Mouse (Mus musculus): ENCODE data around the gene Prdm1. TPM values are rescaled to one million over a fixed set of nuclear protein-coding genes. Genes with fewer than 3 reads are reported as not detected.

The Prdm1 gene
- polyA plus RNA-seq, 2 experiments from 2014 or later: 16.5 to 19.8 TPM

DNA sequence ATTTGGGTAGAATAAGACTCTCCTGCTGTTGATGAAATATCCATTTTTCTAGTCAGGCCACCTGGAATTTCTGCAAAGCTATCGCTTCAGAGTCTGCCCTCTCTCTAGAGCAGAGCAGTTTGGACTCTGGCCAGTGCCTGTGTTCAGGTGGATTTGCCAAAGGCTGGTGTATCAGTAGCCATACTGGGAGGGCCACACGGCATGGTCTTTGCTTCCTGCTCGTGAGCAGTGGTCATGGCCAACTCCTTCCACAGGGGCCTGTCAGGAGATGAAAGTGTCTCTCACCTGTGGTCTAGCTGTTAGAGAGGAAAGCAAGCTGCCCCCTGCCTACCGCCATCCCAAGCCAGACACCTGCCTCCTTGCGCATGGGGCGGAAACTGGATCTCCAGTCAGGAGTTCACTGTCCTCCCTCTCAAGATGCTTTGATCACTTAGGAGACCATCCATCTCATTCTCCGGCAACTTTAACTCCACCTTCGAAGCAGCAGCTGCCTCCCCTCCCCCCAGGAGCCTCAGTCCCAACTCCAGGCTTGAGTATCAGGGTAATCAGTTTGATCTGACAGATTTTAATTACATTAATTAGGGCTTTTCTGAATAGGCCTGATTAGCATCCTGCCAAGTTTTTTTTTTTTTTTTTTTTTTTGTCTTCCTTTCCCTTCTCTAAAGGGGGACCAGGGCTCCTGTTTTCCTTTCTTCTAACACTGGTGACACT, 35.3 kb downstream of the Prdm1 start:
- ATAC-seq: no peak

DNA sequence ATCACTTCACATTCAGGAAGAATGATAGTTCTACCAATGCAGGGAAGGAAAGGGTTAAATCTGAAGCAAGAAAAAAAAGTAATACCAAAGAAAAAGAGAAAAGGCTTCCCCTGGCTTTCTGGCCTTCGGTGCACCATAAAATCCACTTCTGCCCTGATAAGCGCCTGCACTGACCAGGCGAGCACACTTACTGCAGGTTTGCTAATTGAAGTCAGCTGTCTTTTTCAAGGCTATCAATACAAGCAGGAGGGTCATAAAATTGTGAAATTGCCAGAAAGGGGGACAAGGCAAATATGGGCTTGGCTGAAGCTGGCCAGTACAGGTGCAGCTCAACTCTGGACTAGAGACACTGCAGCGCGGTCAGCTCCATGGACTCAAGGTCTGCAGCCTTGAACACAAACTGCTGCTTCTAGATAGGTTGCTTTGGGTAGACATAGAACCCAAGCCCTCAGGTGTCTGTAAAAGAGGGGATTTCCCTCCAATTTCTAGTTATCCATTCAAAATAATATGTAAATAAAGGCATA, 37.3 kb downstream of the Prdm1 start:
- no peak for ATAC-seq

DNA sequence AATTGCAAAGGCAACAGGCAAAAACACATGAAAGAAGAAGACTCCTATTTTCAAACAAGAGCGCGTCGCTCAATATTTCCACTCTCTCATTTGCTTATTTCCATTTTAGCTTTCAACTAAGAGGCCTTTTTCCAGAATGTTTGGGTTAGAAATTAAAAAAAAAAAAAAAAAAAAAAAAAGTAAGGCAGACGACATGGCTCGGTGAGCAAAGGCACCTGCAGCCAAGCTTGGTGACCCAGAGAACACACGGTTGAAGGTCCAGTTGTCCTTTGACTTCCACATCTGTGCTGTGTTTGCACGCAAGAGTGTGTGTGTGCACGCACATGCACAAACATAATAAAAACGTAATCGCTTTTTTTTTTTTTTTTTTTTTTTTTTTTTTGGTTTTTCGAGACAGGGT, 41.2 kb downstream of the Prdm1 start:
- no peak for ATAC-seq

DNA sequence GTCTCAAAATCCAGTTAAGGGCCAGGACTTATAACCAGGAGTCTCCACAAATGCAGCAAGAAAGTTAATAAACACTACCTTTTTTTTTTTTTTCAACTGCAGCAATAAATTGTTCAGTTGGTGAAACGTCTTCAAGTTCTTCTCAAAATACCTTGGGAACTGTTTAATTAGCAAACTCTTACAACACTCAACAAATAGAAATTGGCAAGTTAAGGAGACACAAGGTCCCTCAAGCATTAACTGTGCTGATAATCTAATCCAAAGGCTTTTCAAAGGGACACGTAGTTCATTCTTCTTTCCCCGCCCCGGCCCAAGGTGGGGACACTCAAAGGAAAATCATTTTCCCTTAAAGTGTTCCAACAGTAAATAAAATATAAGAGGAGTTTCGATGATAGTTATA, 44.2 kb downstream of the Prdm1 start:
- ATAC-seq: no peak

DNA sequence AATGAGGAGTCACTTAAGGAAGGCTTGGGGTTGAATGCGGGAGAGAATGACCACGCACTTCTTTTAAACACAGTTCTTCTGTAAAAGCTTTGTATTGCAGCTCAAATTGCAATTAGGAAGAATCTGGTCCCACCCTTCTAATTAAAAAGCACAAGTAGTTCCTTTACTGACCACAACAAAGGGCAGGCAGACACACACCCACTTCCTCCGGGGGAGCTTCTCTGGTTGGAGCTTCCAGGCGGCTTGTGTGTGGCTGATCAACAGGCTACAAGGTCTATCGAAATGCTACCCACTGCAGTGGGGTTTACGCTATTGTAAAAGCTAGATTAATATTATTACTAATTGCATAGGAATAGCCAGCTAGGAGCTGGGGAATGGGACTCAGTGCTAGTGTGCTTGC, 45.2 kb downstream of the Prdm1 start:
- ATAC-seq: peak; percentile 99

DNA sequence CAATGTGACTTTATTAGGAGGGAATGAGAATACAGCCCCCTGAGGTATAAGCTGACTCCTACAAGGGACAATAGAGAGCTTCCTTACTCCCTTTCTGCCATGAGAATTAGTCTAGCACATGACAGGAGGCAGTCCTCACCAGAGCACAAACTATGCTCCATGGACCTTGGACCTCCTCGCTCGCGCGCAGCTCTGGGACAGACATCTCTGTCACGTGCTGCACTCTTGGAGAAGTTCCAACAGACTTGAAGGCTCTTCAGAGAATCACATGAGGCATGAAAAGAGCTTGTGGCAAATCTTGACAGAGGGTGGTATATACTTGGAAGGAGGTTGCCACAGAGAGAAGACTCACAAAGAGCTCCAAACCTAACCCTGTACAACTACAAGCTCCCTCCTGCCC, 46.9 kb downstream of the Prdm1 start:
- ATAC-seq: no peak

DNA sequence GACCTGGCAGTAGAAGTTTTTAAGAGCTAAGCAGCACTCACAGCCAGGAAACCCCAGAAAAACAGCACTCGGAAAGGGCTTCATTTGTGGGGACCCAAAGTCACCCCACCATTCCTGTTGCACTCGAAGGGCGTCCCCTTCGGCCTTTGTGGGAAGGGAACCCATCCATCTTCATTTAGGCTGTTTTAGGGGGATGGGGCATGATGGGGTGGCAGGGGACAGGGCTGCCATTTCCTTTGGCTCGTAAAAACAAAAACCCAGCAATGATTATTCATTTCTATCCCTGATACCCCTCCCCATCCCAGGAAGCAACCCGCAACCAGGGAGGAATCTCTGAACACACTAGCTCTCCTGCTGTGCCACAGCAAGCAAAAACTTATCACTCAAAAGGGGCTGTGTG, 49.0 kb downstream of the Prdm1 start:
- no peak for ATAC-seq

DNA sequence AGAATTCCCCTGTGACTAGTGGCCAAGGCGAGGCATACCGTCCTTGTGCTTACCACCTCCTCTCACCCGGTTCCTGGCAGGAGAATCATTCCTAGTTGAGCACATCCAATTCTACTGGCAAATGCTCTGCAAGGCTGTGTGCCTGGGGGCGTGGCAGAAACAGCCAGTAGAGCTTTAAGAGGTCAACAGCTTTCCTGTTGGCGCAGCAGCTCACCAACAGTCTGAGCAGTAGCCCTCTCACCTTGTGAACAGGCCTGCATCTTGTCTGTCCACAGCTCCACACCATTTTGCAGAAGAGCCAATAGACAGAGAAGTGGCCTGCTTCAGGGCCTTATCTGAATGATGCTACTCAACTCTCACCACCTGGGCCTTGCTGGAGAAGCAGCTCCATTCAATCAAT, 50.2 kb downstream of the Prdm1 start:
- ATAC-seq: no peak

DNA sequence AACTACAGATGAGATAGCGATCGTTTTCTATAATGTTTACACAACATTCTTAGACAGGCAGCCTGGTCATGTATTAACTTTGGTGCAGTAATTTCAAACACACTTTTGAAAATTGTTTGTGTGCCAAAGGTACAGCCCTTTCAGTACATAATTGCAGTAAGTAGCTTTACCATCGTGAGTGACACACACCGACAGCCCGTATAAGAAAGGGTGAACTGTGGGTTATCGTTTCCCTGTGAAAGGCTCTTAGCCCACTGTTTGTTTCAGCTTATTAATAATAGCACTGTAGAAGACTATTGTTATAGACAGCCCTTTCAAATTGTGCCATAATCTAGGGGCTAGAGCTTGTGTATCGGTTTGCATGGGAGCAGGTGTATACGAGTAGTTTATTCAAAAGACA, 51.1 kb downstream of the Prdm1 start:
- no peak for ATAC-seq

DNA sequence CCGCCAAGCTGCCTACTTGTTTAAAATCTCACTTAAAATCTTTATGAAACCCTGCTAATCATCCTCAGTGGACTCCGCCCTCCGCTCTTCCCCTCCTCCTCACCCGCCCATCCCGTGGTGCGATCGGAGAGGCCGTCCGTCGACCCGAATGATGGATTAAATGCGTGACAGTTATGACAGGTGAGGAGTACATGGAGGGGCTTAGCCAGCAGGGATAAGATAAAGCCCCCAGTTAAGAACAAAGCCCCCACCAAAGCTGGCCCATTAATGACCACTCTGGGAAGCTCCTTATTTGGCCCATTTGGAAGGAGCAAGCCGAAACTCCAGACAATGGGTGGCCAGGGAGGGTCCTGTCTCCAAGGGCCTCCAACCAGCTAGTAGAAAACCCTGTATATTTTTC, 51.8 kb downstream of the Prdm1 start:
- ATAC-seq: no peak

DNA sequence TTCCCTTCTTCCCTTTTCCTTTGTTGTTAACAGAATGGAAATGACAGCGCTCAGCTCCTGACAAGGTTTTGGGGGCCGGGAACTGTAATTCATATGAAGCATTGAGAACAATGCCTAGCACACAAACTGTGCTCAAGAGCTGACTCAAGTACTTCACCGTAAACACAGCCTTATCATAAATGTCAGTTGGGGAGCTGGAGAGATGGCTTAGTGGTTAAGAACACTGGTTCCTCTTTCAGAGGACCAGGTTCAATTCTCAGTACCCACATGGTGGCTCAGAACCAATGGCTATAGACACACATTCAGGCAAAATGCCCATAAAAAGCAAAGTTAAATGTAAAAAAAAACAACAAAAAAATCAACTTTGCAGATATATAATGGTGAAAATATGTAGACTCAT, 52.9 kb downstream of the Prdm1 start:
- ATAC-seq: no peak

DNA sequence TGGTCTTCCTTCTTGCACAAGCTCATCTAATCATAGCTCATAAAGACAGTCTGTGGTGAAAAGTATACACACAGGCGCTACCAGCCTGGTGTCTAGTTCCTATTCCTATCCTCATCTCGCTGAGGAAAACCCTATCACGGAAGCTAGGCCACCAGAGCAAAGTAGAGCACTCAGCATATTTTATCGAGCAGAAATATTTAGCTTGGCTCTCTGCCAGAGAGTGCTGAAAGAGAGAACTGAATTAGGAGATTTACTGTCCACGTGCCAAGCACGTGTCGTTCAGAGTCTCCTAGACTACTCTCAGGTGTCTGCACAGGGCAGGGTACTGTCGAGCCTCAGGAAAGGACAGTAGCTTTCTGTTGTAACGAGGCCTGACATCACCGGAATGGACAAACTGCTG, 54.0 kb downstream of the Prdm1 start:
- no peak for ATAC-seq

DNA sequence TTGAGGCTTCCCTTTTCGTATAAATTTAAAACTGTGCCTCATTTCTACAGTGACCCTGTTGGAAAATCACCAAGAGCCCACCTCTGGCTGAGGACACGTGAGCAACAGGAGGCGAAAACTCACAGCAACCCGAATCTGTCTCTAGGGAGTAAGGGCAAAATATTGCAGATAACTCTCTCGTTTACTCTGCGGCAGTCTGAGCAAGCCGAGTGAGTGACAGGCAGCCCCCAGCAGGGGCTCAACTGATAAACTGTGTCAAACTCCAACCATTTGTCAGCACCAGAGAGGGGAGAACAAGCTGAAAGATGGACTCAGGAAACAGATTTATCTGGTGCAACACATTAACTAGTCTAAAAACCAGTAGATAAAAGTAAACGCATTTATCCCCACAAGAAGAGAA, 62.7 kb downstream of the Prdm1 start:
- ATAC-seq: no peak

DNA sequence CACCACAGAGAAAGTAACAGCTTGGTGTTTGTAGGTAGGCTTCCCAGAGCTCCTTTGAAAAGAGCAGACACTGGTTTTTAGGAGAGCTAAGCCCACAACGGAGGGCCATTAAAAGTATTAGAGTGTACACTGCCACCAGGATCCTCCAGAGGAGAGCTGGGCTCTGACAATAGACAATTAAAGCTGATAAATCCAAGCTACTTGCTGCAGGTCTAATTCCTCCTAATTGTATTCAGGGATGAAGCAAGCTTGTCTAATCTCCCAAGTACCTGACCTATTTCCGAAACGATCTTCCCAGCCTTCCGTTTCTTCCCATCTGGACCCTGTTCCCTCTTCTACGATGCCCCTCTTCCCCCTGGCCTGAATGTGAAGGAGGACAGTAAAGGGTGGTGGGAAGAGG, 63.7 kb downstream of the Prdm1 start:
- no peak for ATAC-seq

DNA sequence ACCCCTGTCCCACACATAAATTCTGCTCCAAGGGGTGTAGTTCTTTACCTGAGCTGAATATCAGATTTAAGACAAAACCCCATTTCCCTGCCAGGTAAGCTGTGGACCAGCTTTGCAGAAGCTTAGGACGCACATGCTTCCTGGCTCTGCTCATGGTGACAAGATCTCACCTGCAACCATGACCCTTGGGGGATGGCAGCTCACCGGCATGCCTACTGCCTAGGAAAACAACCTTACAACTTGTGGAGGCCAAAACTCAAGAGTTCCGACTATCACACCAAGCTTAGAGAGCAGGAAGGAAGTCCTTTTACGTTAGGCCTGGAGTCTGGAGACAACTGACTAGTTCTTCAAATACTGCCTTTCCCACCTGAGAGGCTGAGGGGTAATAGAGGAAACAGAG, 64.4 kb downstream of the Prdm1 start:
- ATAC-seq: no peak

DNA sequence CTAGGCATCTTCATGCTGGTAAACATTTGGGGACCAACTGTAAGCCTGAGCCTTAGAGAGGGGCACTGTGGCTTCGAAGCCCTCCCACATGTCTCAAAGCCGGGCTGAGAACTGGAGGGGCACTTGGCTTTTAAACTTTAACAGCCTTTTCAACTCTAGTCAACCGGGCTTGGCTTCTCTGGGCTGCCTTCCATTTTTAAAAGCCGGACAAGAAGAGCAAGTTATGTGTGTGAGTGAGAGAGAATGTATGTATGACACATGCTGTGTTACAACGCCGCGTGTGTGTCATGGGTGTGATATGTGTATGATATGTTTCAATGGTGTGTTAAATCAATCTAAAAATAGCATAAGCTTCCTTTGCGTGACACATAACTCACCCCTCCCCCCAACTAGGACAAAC, 66.0 kb downstream of the Prdm1 start:
- ATAC-seq: no peak

DNA sequence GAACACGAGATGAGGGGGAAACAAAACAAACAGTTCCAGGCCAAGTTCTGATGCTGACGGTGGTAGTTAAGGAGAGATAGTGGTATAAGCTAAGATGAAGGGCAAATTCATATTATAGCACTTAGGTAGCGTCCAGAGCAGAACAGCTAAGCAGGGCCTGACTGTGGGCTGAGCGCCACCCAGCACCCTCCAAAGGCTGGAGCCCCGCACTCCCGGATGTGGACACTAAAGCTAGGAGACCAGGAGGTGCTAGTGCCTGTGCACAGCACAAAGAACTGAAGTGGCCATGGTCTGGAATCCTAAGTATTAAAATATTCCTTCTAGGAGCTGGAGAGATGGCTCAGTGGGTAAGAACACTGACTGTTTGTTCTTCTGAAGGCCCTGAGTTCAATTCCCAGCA, 67.2 kb downstream of the Prdm1 start:
- ATAC-seq: no peak

DNA sequence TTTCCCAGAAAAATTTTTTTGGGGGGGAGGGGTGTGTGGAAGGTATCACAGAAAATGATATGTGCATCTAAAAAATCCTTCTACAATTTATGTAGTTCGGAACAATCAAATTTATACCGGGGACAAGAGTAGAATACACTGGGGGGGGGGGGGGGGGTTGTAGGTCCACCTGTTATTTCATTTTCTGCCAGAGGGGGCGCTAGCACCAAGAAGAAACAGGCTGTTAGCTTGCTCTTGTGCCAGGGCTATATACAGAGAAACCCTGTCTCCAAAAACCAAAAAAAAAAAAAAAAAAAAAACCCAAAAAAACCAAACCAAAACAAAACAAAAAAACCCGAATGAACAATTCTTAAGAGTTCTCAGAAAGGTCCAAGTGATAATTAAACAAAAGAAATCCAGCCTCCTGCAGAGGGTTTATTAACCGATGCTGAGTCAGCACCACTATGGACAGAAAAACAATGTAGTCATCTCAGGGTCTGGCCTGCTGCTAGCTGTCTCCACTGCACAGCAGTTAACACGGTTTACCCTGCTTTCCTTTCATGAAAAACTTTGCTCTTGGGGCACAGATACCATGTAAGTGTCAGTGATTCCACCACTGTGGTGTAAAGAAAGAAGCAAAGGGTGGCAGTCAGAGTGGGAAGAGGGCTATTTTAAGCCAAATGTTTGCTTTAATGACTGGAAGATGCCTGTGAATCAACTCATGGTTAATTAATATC, 68.0 kb downstream of the Prdm1 start:
- ATAC-seq: peak; percentile 26

DNA sequence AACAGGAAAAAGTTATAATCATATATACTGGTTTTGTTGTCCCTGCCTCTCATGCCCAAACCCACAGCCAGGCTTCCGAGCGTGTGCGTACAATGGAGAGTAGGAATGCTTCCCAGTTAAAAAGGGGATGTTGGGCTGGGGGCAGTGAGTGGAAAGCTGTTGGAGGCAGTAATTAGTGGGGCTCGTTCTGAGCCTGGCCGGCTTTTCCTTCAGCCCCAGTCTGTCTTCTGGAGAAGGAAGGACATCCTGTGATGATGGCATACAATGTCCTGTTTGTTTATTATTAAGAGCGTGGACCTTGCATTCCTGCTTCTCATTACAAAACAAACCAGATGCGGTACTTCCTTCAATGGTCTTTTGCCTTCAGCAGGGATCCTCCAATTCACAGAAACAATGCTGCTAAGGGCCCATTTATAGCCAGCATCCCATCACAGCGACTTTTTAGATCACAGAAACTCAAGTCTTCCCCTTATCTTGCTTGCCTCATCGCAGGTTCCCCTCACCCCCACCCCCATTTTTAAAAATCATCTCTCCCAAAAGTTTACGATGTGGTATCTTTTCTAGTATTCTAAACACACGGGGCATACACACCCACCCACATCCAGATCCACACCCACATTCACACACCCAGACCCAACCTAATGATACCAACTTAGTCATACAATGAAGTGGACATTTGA, 68.8 kb downstream of the Prdm1 start:
- no peak for ATAC-seq

DNA sequence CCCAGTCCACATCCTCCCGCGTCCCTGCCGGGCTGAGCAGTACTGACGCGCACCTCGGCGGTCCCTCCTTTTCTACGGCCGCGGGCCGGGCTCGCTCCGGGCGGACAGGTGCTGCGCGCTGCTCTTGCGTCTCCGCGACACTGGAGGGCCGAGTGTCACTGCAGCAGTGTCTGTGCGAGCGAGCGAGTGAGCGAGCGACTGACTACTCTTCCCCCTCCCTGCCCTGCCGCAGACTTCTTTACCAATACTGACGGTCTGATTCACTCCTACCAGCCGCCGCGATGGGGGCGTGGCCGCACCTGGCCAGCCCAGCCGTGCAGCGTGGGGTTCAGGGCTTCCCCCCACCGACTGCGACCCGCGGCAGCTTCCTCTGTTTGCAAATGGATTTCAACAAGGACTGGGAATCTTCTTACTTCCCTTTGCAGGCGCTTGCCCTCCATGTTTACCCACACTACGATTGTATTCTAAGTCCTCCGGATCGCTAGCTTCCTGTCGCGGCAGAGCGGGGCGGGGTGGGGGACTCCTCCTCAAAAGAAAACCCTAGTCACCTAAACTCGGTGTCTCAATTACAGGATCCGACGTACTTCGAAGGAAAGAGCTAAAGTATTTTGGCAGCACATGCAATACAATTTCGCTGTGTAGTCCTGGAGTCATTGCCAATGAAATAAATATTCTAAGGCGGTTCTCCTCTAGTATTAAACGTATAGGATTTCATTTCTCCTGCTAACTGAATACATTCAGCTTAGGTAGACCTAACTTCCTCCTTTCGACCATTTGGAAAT, 69.6 kb downstream of the Prdm1 start:
- ATAC-seq: peak; percentile 86

DNA sequence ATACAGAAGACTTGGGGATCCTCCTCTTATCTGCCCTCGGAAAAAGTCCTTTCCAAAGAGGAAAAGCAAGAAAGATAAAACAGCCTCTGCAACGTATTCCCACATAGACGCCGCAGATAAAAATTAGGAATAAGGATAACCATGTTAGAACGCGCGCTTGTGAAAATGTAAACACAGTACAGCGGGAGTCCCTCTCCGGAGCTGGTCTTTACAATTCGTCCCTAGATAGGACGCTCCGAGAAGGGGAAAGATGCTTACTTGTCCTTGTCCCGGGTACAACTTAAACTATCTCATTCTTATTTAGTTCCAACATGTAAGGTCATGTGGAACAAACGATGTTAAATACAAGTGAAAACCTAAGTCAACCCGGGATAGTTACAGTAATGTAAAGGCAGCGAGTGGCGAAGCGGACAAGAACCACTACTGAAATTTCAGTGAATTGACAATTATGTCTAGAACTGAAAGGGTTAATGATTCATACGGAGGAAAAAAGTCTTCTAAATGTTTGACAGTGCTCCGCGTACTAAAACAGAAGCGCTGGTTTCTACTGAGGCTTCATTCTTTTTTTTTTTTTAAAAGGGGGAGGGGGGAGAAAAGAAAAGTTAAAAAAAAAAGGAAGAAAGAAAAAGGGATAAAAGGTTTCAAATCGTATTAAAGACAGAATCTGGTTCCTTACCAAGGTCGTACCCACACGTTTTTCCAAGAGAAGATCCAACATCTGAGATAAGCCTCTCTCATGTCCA, 70.3 kb downstream of the Prdm1 start:
- no peak for ATAC-seq

Measured in CD4-positive, CD25-positive, alpha-beta regulatory T cell, adult 4 months (primary cell).